Mouse (Mus musculus): ENCODE data around the gene Il1r2.

Il1r2 gene

GRCm38 (mm10) chr1:40131631-40132030 lies 57.8 kb downstream of the Il1r2 start:
- DNase-seq (ENCODE audit: low spot score in 2 of 2) = no peak

DNA sequence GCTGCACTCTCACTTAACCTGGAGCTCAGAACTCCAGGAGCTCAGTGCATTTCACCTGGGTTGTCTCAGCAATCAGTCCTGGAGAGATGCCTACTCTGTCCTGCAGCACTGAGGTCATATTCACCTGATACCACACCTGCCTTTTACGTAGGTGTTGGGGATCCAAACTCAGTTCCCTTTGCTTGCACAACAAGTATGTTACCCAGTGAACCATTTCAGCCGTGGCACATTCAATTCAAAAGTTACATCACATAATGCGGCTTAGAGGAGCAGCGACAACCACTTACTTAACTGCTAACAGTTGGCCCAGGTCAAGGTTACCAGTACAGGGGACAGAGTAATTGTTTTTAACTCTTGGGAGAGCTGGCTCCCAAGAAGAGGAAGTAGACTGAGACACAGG lies 58.8 kb downstream of the Il1r2 start:
- no peak for DNase-seq (ENCODE audit: low spot score in 2 of 2)

GRCm38 (mm10) chr1:40133567-40133966 lies 59.7 kb downstream of the Il1r2 start:
- no peak for DNase-seq (ENCODE audit: low spot score in 2 of 2)

DNA sequence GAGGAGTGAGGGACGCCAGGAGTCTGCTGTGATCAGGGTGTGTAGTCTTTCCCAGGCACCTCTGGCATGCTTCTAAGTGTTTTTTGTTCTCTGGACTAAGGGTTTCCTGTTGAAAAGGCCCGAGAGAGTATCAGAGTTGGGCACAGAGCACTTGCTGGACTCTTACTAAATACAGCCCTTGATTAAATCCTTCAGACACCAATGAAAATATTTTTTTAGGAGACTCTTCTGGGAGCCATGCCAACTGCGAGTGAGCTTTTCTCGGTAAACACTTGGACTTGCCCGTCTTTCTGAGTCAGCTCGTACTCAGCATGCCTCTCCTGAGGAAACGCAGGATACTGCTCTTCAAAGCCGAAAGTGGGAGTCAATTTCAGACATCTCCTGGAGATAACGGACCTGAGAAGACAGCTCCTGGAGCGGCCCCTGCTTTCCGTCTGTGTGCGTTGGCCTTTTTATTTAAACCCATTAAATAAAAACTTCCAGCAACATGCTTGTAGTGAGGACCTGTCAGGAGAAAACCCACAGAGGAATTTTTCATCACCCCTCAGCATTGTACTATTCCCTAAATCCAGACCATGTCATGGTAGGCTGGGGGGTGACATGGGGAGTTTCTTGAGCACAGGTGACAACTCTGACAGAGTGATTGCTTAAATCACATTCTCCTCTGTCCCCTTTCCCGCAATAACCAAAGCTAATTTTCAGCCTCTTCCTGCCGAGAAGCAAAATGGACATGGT lies 66.1 kb downstream of the Il1r2 start:
- no peak for DNase-seq (ENCODE audit: low spot score in 2 of 2)

- no peak for DNase-seq (ENCODE audit: low spot score in 2 of 2)
These were observed 82.2 kb downstream of the Il1r2 start for GRCm38 (mm10) chr1:40156096-40156495.

- no peak for DNase-seq (ENCODE audit: low spot score in 2 of 2)
These were observed 89.5 kb downstream of the Il1r2 start for GRCm38 (mm10) chr1:40163329-40163917.

DNA sequence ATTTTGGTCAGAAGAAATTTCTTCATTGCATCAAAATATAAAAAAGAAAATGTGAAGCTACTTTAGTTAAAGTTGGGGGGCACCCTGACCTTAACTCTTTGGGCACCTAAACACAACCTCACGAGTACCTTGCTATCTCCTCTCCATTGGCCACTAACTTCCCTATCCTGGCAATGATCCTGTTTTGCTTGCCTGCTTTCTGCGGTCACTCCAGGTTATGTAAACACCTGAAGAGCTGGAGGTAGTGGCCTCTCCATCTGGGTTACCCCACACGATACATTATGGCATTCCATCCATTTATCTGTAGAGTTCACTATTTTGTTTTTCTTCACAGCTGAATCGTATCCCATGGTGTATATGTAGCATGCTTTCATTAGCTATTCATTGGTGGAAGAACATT lies 90.5 kb downstream of the Il1r2 start:
- DNase-seq (ENCODE audit: low spot score in 2 of 2) = no peak

DNA sequence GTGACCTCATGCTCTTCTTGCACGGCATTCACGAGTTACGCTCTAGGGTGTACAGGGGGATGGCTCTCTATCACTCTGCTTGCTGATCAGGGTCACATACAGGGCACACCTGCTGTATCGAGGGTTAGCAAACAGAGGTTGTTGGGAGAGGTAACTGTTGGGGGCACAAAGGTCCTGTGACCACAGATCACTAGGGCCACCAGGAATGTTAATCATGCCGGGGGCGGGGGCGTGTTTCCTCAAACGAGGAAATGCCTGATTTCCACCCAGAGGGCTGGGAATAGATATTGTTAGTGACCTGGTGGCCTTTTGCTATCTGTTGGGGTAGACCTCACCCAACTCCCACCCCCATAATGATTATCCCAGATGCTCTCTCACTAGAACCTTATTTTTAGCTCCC lies 93.7 kb downstream of the Il1r2 start:
- DNase-seq (ENCODE audit: low spot score in 2 of 2) = no peak

DNA sequence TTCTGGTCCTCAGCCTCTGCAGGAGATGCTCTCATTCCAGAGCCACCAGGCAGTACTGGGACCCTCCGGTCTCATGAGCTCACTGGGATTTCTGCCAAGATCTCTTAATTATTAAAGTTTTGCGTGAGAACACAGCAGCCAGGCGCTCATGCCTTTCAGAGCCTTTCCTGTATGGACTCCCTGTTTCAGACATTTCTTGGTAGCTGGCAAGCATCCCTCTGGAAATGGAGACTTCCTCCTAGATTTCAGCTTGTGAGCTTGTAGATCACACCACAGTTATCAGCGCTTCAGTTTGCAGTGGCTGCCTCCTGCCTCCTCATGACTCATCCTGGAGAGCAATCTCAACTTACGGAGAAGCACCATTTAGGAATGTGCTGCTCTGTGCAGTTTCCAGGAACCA lies 98.0 kb downstream of the Il1r2 start:
- DNase-seq (ENCODE audit: low spot score in 2 of 2) = no peak

- DNase-seq (ENCODE audit: low spot score in 2 of 2) = no peak
These were observed 100.3 kb downstream of the Il1r2 start for GRCm38 (mm10) chr1:40174146-40174545.

Measured in spleen, postnatal 14 days (tissue).